Mouse (Mus musculus) cerebellum, adult 2 months (tissue): ENCODE measurements around the gene Lce1i.

Experiments used
- CTCF ChIP-seq: fragments of 200-500 bp; IDR thresholded peaks from 2 replicates; pipeline ENCODE4 v1.5.1; 2011; ENCODE audit warnings: low read depth, mild to moderate bottlenecking, control low read depth, low read length, moderate library complexity, borderline replicate concordance; ENCODE audit not compliant: insufficient read depth
- POLR2A ChIP-seq: fragments of 200-500 bp; IDR thresholded peaks from 2 replicates; pipeline ENCODE4 v1.6.1; 2011; ENCODE audit warnings: low read length, control low read depth, borderline replicate concordance; ENCODE audit not compliant: insufficient read depth

DNA sequence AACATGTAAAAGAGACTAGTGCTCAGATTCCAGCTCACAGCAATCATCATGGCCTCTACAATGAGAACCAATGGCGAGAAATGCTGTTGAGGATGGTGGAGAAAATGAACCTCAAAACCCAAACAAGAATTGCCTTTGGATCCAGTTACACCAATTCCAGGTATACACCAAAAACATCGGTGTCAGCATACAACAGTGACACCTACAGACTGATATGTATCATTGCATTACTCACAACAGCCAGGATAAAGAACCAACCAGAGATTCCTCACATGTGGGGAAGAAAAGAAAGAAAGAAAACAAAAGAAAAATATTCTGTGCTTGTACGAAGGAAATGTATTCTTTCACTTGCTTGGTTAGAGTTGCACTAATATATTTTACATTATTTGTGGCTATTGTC, 7.1 kb downstream of the Lce1i start:
- TF ChIP-seq CTCF (no peak), POLR2A (no peak)
